Mouse (Mus musculus): ENCODE measurements around the gene Olfr710. TPM values are rescaled to one million over a fixed set of nuclear protein-coding genes. Genes with fewer than 3 reads are reported as not detected.
"Not testable (repeated sequence)": the region's sequence is repeated elsewhere in the genome, so short reads cannot be mapped to it uniquely, and the experiment has no call there.

The Olfr710 gene
- not detected for total RNA-seq (2021)
- long read RNA-seq, experiment 1 = 0 reads
- long read RNA-seq, experiment 2 = 0 reads

DNA sequence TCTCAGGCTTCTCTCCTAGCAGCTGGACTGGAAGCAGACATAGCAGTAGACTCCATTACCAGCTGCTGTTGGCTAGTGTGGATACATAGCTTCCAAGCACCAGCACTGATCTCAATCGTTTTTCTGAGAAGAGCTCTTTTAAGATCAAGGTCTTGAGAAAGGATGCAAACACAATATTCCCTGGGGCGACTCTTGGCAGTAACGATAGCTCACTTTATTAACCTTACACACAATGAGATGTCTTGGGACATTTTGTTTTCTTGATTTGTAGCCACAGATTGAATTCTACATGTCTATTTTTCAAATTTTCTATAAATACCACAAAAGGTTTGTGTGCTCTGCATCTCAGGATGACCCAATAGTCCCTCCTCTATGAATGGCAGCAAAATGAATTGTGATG, at the start of gene Olfr710:
Gene Olfr710, minus strand, starts transcription at position 101 of the 400 bp plus-strand sequence.
- no peak for DNase-seq

DNA sequence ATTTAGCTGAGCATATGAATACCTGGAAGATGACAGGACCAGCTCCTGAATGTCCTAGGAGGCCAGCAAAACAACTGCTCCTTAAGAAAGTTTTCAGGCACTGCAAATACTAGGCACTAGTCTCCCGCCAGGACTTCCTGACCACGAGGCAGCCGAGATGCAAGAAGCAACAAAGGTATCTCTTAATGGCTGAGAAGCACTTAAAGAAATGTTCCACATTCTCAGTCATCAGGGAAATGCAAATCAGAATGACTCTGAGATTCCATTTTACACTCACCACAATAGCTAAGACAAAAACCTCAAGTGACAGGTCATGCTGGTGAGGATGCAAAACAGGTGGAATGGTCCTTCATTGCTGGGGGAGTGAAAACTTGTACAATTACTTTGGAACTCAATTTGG, 37.1 kb upstream of the Olfr710 start:
- DNase-seq = no peak

DNA sequence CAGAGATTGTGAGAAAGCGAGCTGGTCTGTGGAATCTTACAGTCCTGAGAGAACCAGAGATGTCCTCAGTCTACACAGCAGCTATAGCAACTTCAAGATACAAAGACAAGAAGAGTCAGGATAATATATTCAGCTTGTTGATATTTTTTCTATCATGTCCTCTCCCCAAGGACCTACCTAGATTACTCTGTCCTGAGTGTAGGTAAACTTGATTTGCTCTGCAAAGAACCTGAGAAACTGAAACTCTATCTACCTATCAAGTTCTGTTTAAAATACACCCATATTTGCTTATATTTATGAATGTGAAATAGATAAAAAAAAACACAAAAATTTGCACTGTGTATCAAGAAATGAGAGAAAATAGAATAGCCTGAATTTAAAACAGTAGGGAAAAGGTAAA, 27.2 kb upstream of the Olfr710 start, which contains the start of gene Olfr711:
Gene Olfr711, minus strand, starts transcription at position 101 of the 400 bp plus-strand sequence.
- no peak for DNase-seq

DNA sequence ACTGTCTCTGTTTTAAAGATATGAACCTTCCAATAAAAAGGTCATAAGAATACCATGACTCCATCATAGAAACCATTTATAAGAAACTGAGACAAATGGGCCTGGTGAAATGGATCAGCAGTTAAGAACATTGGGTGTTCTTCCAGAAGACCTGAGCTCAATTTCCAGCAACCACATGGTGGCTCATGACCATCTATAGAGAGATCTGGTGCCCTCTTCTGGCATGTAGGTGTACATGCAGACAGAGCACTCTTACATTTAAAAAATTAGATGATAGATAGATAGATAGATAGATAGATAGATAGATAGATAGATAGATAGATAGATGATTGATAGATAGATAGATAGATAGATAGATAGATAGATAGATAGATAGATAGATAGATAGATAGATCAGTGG, 19.4 kb upstream of the Olfr710 start:
- DNase-seq = not testable (repeated sequence)

DNA sequence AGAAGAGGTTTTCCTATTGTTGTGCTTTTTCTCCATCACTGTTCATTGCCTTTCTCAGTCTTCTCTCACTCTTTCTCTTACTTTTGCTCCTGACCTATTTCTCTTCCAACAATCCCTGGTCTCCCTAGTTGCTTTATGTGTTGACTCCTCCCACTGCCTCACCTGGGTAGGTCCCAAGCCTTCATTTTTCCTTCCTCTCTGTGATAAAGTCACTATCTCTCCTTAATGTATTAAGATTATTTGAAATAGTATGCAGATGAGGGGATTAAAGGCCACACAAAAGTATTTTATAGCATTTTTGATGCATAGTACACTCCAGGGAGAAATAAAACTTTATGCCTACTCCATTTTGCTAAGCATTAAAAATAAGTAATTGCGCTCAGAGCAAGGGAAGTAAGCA, 15.7 kb upstream of the Olfr710 start, which contains the start of gene Olfr6:
Gene Olfr6, minus strand, starts transcription at position 101 of the 400 bp plus-strand sequence.
- DNase-seq = no peak

DNA sequence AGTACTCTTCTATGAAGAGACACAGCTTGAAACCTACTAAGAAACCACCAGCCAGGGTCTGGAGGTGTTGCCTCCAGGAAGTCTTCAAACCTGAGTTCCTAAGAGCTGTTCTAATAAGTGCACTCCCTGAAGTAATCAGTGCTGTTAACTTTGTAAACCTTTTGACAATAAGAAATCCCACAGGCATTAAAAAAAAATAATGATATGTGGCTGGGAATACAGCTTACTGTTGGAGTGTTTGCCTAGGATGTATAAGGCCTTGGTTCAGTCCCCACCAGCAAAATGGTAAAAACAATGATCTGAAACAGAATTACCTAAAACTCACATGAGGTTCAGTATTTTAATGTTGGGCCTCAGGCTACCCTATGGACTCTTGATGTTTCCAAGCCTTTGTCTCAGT, 16.0 kb downstream of the Olfr710 start, which contains the start of gene Olfr709-ps1:
Gene Olfr709-ps1, minus strand, starts transcription at position 101 of the 400 bp plus-strand sequence.
- DNase-seq = no peak

DNA sequence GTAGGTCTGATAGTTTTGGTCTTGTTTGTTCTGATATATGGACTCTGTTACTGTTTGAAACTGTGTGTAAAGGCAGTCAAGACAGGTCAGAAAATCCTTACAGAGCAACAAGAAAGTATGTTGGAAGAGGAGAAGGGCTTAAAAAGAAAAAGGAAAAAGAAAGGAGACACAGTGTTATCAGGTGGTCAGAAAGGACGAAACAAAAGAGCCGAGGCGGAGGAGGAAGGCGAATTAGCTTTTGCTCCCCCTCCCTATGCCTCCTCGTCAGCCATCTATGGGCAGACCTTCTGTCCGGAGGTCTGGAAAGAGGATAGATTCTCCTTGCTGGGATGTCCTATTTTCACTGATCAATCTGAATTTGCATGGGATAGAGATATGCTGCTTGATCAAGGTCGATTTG, 27.2 kb downstream of the Olfr710 start:
- DNase-seq = not testable (repeated sequence)

DNA sequence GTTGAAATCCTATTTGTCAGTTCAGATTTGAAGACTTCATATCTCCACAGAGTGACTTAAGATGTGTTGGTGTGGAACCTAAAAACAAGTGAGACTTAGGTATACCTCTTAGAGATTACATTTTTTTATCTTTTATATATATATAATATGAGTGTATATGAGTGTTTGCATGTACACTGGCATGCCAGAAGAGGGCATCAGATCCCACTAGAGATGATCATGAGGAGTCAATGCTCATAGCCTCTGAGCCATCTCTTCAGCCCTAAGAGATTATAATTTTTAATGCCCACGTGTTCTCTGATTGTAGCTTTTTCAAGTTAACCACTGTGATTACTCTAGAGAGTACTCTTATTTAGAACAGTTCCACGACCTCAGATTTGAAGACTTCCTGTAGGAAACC, 40.4 kb downstream of the Olfr710 start, which contains the start of gene Olfr1532-ps1:
Gene Olfr1532-ps1, plus strand, starts transcription at position 326 of the 400 bp plus-strand sequence.
- no peak for DNase-seq

DNA sequence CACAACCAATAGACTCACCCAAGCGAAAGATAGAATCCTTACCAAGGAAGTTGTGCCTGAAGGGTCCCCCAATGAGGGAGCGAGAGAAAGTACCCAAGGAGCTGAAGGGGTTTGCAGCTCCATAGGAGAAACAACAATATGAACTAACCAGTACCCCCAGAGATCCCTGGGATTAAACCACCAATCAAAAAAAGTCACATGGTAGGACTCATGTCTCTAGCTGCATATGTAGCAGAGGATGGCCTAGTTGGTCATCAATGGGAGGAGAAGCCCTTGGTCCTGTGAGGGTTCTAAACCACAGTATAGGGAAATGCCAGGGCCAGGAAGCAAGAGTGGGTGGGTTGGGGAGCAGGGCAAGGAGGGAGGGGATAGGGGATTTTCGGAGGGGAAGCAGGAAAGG, 47.0 kb downstream of the Olfr710 start, which contains the start of gene Olfr707:
Gene Olfr707, minus strand, starts transcription at position 101 of the 400 bp plus-strand sequence.
- not testable (repeated sequence) for DNase-seq

Other genes with a start within 250 kb of the Olfr710 start
- not detected for gene Olfr695, start 231.9 kb downstream of the Olfr710 start, total RNA-seq (2021)
- gene Olfr697, start 205.9 kb downstream of the Olfr710 start, total RNA-seq (2021) = not detected
- gene Olfr698, start 192.9 kb downstream of the Olfr710 start, total RNA-seq (2021) = not detected
- gene Olfr699, start 155.1 kb downstream of the Olfr710 start, total RNA-seq (2021) = not detected
- not detected for gene Olfr700, start 139.5 kb downstream of the Olfr710 start, total RNA-seq (2021)
- gene Olfr701, start 134.2 kb downstream of the Olfr710 start, total RNA-seq (2021) = not detected
- not detected for gene Olfr702, start 114.4 kb downstream of the Olfr710 start, total RNA-seq (2021)
- not detected for gene Olfr703, start 105.0 kb downstream of the Olfr710 start, total RNA-seq (2021)
- gene Olfr704, start 85.1 kb downstream of the Olfr710 start, total RNA-seq (2021) = not detected
- gene Olfr705, start 71.4 kb downstream of the Olfr710 start, total RNA-seq (2021) = not detected
- not detected for gene Olfr706, start 60.1 kb downstream of the Olfr710 start, total RNA-seq (2021)
- not detected for gene Olfr707, start 47.1 kb downstream of the Olfr710 start, total RNA-seq (2021)
- gene Olfr1532-ps1, start 40.3 kb downstream of the Olfr710 start, total RNA-seq (2021) = not detected
- under 1 TPM in 1 of 2 experiments, not detected in 1; 0.09 TPM for gene Olfr709-ps1, start 16.1 kb downstream of the Olfr710 start, total RNA-seq (2021)
- gene Olfr6, start 15.6 kb upstream of the Olfr710 start, total RNA-seq (2021) = under 1 TPM in 1 of 2 experiments, not detected in 1; 0.21 TPM
- not detected for gene Olfr711, start 27.1 kb upstream of the Olfr710 start, total RNA-seq (2021)
- gene Olfr2, start 57.8 kb upstream of the Olfr710 start, total RNA-seq (2021) = not detected
- gene Olfr713, start 82.9 kb upstream of the Olfr710 start, total RNA-seq (2021) = not detected
- gene Olfr714, start 122.7 kb upstream of the Olfr710 start, total RNA-seq (2021) = not detected
- not detected for gene Olfr17, start 144.9 kb upstream of the Olfr710 start, total RNA-seq (2021)
- not detected for gene Olfr715b, start 162.1 kb upstream of the Olfr710 start, total RNA-seq (2021)
- not detected for gene Olfr715, start 182.8 kb upstream of the Olfr710 start, total RNA-seq (2021)
- not detected for gene Olfr716, start 190.0 kb upstream of the Olfr710 start, total RNA-seq (2021)
- gene Nlrp14, start 218.7 kb upstream of the Olfr710 start, total RNA-seq (2021) = under 1 TPM in 1 of 2 experiments, not detected in 1; 0.21 TPM